Comparison of ENCODE assay signal across 25 mouse cellular contexts in genomic region chr19:6101186-6101585, GRCm38 (mm10). TPM values are rescaled to one million over a fixed set of nuclear protein-coding genes. Genes with fewer than 3 reads are reported as not detected.
"Had no signal": no experiment of that assay in that cellular context is flagged by ENCODE, and none has a peak within 500 bp of the region (broad histone marks: within the 10 kb centered on the region; RNA-seq: fewer than 3 reads in every experiment).

No protein-coding gene starts in this region.

- H3K4me1 ChIP-seq: kidney, embryonic 15.5 days; limb, embryonic 12.5 days; limb, embryonic 15.5 days; midbrain, embryonic 10.5 days; midbrain, embryonic 15.5 days; neural tube, embryonic 12.5 days; neural tube, embryonic 15.5 days had no signal

- ATAC-seq: liver, embryonic 12.5 days; midbrain, embryonic 15.5 days had no signal

- DNase-seq: kidney, adult 8-10 months; kidney, postnatal 10 days; kidney, postnatal 36 days; left cerebral cortex, postnatal 4 days; lung, adult 2 months; right cerebral cortex, adult 18-20 months; right cerebral cortex, postnatal 14 days; right cerebral cortex, postnatal 4 days; thymus, adult 2 months; thymus, postnatal 14 days; thymus, postnatal 4 days had no signal

- H3K9ac ChIP-seq: kidney, embryonic 15.5 days; limb, embryonic 12.5 days; limb, embryonic 15.5 days; liver, embryonic 12.5 days; midbrain, embryonic 15.5 days; neural tube, embryonic 12.5 days; neural tube, embryonic 15.5 days had no signal

- H3K27ac ChIP-seq: kidney, embryonic 15.5 days; limb, embryonic 12.5 days; limb, embryonic 15.5 days; midbrain, embryonic 10.5 days; midbrain, embryonic 15.5 days; neural tube, embryonic 12.5 days; neural tube, embryonic 15.5 days; stomach, postnatal 0 days had no signal

- H3K4me2 ChIP-seq: kidney, embryonic 15.5 days; limb, embryonic 12.5 days; limb, embryonic 15.5 days; liver, embryonic 12.5 days; midbrain, embryonic 15.5 days; neural tube, embryonic 12.5 days; neural tube, embryonic 15.5 days had no signal

- H3K36me3 ChIP-seq: limb, embryonic 15.5 days; midbrain, embryonic 15.5 days; neural tube, embryonic 15.5 days had no signal

- H3K4me3 ChIP-seq: kidney, embryonic 15.5 days; limb, embryonic 12.5 days; limb, embryonic 15.5 days; liver, embryonic 12.5 days; megakaryocyte, embryonic 14.5 days; midbrain, embryonic 10.5 days; midbrain, embryonic 15.5 days; neural tube, embryonic 12.5 days; neural tube, embryonic 15.5 days had no signal

- H3K9me3 ChIP-seq: kidney, embryonic 15.5 days; limb, embryonic 12.5 days; limb, embryonic 15.5 days; liver, embryonic 12.5 days; megakaryocyte, embryonic 14.5 days; midbrain, embryonic 10.5 days; midbrain, embryonic 15.5 days; neural tube, embryonic 12.5 days; neural tube, embryonic 15.5 days had no signal

- H3K27me3 ChIP-seq: kidney, embryonic 15.5 days; limb, embryonic 12.5 days; limb, embryonic 15.5 days; liver, embryonic 12.5 days; megakaryocyte, embryonic 14.5 days; midbrain, embryonic 15.5 days; neural tube, embryonic 12.5 days; neural tube, embryonic 15.5 days had no signal

RNA-seq across cellular contexts. Expression of gene Naaladl1, which starts 4.4 kb away (rescaled TPM):
- total RNA-seq: left cerebral cortex, postnatal 14 days had no signal

RNA-seq across cellular contexts. Expression of gene AC131692.1, which starts 7.0 kb away (rescaled TPM):
- total RNA-seq: layer of hippocampus, adult 8-10 months; left cerebral cortex, adult 8-10 months; left cerebral cortex, postnatal 14 days; left cerebral cortex, postnatal 4 days had no signal
- polyA plus RNA-seq: limb, embryonic 15.5 days; lung, adult 2 months; lung, embryonic 16.5 days; midbrain, embryonic 15.5 days; neural tube, embryonic 12.5 days; neural tube, embryonic 15.5 days; stomach, postnatal 0 days had no signal
